Mouse (Mus musculus) small intestine, adult 2 months (tissue): ENCODE results near the gene Tfe3.

Experiments
- CTCF ChIP-seq: fragments of 200-500 bp; IDR thresholded peaks from 2 replicates; pipeline ENCODE4 v1.5.1; 2012; ENCODE audit warnings: low read depth, mild to moderate bottlenecking, control low read depth, inconsistent platforms, low read length, moderate library complexity, mixed read lengths; ENCODE audit not compliant: insufficient replicate concordance, insufficient read length; ENCODE audit errors: extremely low read depth
- POLR2A ChIP-seq: fragments of 200-500 bp; IDR thresholded peaks from 2 replicates; pipeline ENCODE4 v1.6.1; 2012; ENCODE audit warnings: low read depth, mild to moderate bottlenecking, control low read depth, inconsistent platforms, low read length, moderate library complexity

GRCm38 (mm10) chrX:7725841-7726240, 36.5 kb upstream of the Tfe3 start:
- TF ChIP-seq CTCF, result no peak
- no peak for TF ChIP-seq POLR2A
